Mouse (Mus musculus) olfactory bulb, adult 2 months (tissue): ENCODE results near the gene Dpm3.

ENCODE experiments used
- CTCF ChIP-seq: fragments of 200-500 bp; IDR thresholded peaks from 2 replicates; pipeline ENCODE4 v1.5.1; 2012; ENCODE audit warnings: low read depth, mild to moderate bottlenecking, low read length, moderate library complexity; ENCODE audit not compliant: insufficient read depth
- POLR2A ChIP-seq: fragments of 200-500 bp; IDR thresholded peaks from 2 replicates; pipeline ENCODE4 v1.6.1; 2012; ENCODE audit warnings: mild to moderate bottlenecking, low read depth, low read length, moderate library complexity; ENCODE audit not compliant: insufficient read depth

GRCm38 (mm10) chr3:89259076-89259475 is at the start of gene Dpm3:
- no peak for TF ChIP-seq CTCF
- TF ChIP-seq POLR2A = no peak
